Mouse (Mus musculus) small intestine, adult 2 months (tissue): ENCODE data around the gene Cdc45.

Experiments used
- CTCF ChIP-seq: fragments of 200-500 bp; IDR thresholded peaks from 2 replicates; pipeline ENCODE4 v1.5.1; 2012; ENCODE audit warnings: low read depth, mild to moderate bottlenecking, control low read depth, inconsistent platforms, low read length, moderate library complexity, mixed read lengths; ENCODE audit not compliant: insufficient replicate concordance, insufficient read length; ENCODE audit errors: extremely low read depth
- POLR2A ChIP-seq: fragments of 200-500 bp; IDR thresholded peaks from 2 replicates; pipeline ENCODE4 v1.6.1; 2012; ENCODE audit warnings: low read depth, mild to moderate bottlenecking, control low read depth, inconsistent platforms, low read length, moderate library complexity

DNA sequence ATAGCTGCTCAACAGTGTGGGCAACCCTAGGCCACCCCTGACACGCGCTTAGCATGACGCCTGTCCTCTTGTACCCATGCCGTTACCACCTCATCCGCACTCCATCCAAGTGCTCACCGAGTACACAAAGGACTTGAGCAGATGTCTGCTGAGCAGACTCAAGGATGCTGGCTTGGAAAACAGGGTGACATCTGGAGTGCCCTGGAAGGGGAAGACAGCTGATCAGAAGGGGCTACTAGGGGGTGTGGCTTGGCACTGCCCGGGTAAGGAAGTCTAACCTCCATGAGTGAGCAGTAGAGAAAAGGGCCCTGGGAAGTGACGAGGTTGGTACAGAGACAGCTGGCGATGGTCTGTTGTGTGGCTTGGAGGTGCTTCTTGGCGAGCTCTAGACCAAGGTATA lies 25.1 kb downstream of the Cdc45 start:
- TF ChIP-seq CTCF, result no peak
- no peak for TF ChIP-seq POLR2A
